Mouse (Mus musculus): ENCODE results near the gene 2010111I01Rik. TPM values are rescaled to one million over a fixed set of nuclear protein-coding genes. Genes with fewer than 3 reads are reported as not detected.

Gene 2010111I01Rik
- total and polyA plus RNA-seq, 3 experiments = 84.6 to 101 (median 91.0) TPM

DNA sequence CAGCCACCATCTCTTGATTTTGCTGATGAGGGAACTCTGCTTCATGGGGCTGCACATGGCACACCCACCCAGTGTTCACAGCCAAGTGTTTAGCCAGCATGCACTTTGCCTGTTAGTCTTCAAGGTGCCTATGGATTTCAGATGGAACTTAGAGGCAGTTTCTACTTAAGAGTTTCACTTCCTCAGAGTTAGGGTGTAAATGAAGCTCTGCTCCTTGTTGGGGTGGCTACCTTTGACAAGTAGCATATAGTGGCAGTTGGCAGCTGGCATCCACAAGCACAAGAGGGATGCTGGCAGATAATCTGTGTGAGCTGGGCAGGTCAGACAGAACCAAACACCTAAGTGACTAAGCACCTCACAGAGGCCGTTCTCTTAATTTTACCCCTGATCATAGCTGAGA lies 221.9 kb downstream of the 2010111I01Rik start:
- H3K79me2 ChIP-seq (replicated peaks; ENCODE audit: control insufficient read depth, insufficient read depth, low read length) = no peaks in the 10 kb centered on the region
- no peak for DNase-seq
- peaks cover 14% of the 10 kb centered on the region for H3K4me1 ChIP-seq (ENCODE audit: control insufficient read depth, insufficient read depth, low read length)
- no peak overlapping the region for H3K4me3 ChIP-seq
- intact Hi-C loops (cut with DNase I) = no loop called here
- no peak overlapping the region for H3K9ac ChIP-seq (ENCODE audit: low read depth, low read length)
- H3K27ac ChIP-seq = peak overlapping the region; percentile 74
- peaks cover 2% of the 10 kb centered on the region; the same call in 1 of the 2 replicates for H3K36me3 ChIP-seq (ENCODE audit: control insufficient read depth, insufficient read depth, low read length)
- no peaks in the 10 kb centered on the region for H3K27me3 ChIP-seq (ENCODE audit: control insufficient read depth, insufficient read depth, low read length)
- TF ChIP-seq EP300 (IDR thresholded peaks at IDR 0.05; ENCODE audit: insufficient read depth, low read depth, low read length) (no peak), CTCF (IDR thresholded peaks at IDR 0.05) (no peak), POLR2A (IDR thresholded peaks at IDR 0.05; ENCODE audit: insufficient read depth, low read depth, low read length) (no peak)
- WGBS = 66% methylated on average over 1 of the region's 1 CpGs

DNA sequence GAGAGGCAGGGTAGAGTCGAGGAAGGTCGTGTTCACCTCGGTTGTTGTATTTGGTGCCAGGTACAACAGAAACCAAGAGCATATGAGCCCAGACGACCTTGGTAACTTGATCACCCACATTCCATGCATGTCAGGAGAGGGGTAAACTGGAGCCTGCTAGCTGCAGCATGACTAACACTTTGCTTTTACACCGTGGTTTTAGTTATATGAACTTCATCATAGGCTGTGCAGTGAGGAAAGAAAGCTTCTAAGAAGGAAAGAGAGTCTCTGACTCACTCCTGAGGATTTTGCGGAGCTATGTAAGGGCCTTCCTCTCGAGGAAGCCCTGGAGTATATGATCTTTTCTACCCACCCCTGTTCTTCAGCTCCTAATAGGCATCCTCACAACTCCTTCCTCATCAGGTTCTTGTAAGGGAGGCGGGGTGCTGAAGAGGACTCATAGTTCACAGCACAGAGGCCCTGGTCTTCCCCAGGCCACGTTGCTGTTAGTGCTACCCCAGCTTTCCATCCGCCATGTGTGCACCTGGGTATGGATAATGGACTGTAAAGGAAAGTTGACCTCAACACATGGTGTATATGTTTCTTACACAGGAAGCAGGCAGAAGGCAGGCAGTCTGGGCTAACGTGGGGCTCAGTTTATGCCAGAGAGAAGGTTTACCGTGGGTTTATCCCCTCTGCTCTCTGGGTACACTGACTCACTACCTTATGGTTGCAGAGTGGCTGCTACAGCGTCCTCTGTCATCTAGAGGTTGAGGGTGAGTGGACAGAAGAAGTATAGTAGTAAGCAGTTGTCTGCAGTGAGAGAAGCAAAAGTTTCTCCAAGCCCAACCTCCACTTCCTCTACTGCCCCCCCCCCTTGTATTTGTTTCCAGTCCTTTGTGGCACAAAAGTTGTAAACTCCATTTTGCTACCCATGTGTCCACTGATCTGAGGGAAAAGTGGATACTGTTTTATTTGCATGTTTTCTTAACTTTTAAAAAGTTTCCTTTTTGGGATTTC lies 222.8 kb downstream of the 2010111I01Rik start:
- Histone ChIP-seq H3K36me3 (ENCODE audit: control insufficient read depth, insufficient read depth, low read length) (peaks cover 2% of the 10 kb centered on the region; the same call in 1 of the 2 replicates), H3K9ac (ENCODE audit: low read depth, low read length) (no peak overlapping the region), H3K4me3 (no peak overlapping the region), H3K4me1 (ENCODE audit: control insufficient read depth, insufficient read depth, low read length) (peaks cover 14% of the 10 kb centered on the region), H3K27ac (peak overlapping the region; percentile 74), H3K79me2 (replicated peaks; ENCODE audit: control insufficient read depth, insufficient read depth, low read length) (no peaks in the 10 kb centered on the region), H3K27me3 (ENCODE audit: control insufficient read depth, insufficient read depth, low read length) (no peaks in the 10 kb centered on the region)
- TF ChIP-seq CTCF (IDR thresholded peaks at IDR 0.05) = no peak
- TF ChIP-seq EP300 (IDR thresholded peaks at IDR 0.05; ENCODE audit: insufficient read depth, low read depth, low read length) = no peak
- no peak for TF ChIP-seq POLR2A (IDR thresholded peaks at IDR 0.05; ENCODE audit: insufficient read depth, low read depth, low read length)
- intact Hi-C loops (cut with DNase I) = no loop called here
- 57% methylated on average over 13 of the region's 13 CpGs for WGBS
- peak in 1 of 2 experiments; percentile 31 for DNase-seq

GRCm38 (mm10) chr13:63188306-63188705 lies 223.6 kb downstream of the 2010111I01Rik start:
- WGBS = 54% methylated on average over 5 of the region's 5 CpGs
- Histone ChIP-seq H3K27me3 (ENCODE audit: control insufficient read depth, insufficient read depth, low read length) (no peaks in the 10 kb centered on the region), H3K4me3 (no peak overlapping the region), H3K27ac (no peak overlapping the region; the same call in 1 of the 2 replicates), H3K36me3 (ENCODE audit: control insufficient read depth, insufficient read depth, low read length) (peaks cover 2% of the 10 kb centered on the region; the same call in 1 of the 2 replicates), H3K9ac (ENCODE audit: low read depth, low read length) (no peak overlapping the region), H3K4me1 (ENCODE audit: control insufficient read depth, insufficient read depth, low read length) (peaks cover 14% of the 10 kb centered on the region), H3K79me2 (replicated peaks; ENCODE audit: control insufficient read depth, insufficient read depth, low read length) (no peaks in the 10 kb centered on the region)
- TF ChIP-seq POLR2A (IDR thresholded peaks at IDR 0.05; ENCODE audit: insufficient read depth, low read depth, low read length) (no peak), EP300 (IDR thresholded peaks at IDR 0.05; ENCODE audit: insufficient read depth, low read depth, low read length) (no peak), CTCF (IDR thresholded peaks at IDR 0.05) (no peak)
- intact Hi-C loops (cut with DNase I) = no loop called here
- no peak for DNase-seq

DNA sequence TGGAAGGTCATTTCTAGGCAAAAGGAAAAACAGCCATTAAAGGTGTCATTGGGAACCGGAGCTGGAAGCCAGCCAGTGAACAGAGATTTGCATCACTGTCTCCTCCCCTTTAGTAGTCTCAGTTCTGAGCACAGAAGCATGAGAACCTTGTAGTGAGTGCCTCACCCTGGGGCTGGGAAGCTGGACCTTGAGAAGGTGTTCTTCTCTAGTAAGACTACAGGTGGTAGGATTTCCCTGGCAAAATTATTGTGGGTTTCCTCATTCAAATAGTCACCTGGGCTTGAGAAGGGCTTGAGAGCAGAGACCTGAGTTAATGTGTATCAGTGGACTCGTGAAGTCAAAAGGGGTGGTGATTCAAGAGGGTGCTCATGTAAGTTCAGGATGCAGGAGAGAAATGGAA lies 224.1 kb downstream of the 2010111I01Rik start:
- no peak overlapping the region for H3K27ac ChIP-seq
- H3K4me1 ChIP-seq (ENCODE audit: control insufficient read depth, insufficient read depth, low read length) = peaks cover 14% of the 10 kb centered on the region
- no peaks in the 10 kb centered on the region for H3K79me2 ChIP-seq (replicated peaks; ENCODE audit: control insufficient read depth, insufficient read depth, low read length)
- H3K9ac ChIP-seq (ENCODE audit: low read depth, low read length) = no peak overlapping the region
- 58% methylated on average over 2 of the region's 2 CpGs for WGBS
- H3K27me3 ChIP-seq (ENCODE audit: control insufficient read depth, insufficient read depth, low read length) = no peaks in the 10 kb centered on the region
- peaks cover 2% of the 10 kb centered on the region; the same call in 1 of the 2 replicates for H3K36me3 ChIP-seq (ENCODE audit: control insufficient read depth, insufficient read depth, low read length)
- intact Hi-C loops (cut with DNase I) = no loop called here
- DNase-seq = no peak
- no peak overlapping the region for H3K4me3 ChIP-seq
- TF ChIP-seq CTCF (IDR thresholded peaks at IDR 0.05) (no peak), EP300 (IDR thresholded peaks at IDR 0.05; ENCODE audit: insufficient read depth, low read depth, low read length) (no peak), POLR2A (IDR thresholded peaks at IDR 0.05; ENCODE audit: insufficient read depth, low read depth, low read length) (no peak)

- H3K4me3 ChIP-seq = no peak overlapping the region
- no peak overlapping the region for H3K9ac ChIP-seq (ENCODE audit: low read depth, low read length)
- no peaks in the 10 kb centered on the region for H3K79me2 ChIP-seq (replicated peaks; ENCODE audit: control insufficient read depth, insufficient read depth, low read length)
- no peaks in the 10 kb centered on the region for H3K36me3 ChIP-seq (ENCODE audit: control insufficient read depth, insufficient read depth, low read length)
- H3K27ac ChIP-seq = no peak overlapping the region
- TF ChIP-seq POLR2A (IDR thresholded peaks at IDR 0.05; ENCODE audit: insufficient read depth, low read depth, low read length) (no peak), CTCF (IDR thresholded peaks at IDR 0.05) (no peak), EP300 (IDR thresholded peaks at IDR 0.05; ENCODE audit: insufficient read depth, low read depth, low read length) (no peak)
- H3K27me3 ChIP-seq (ENCODE audit: control insufficient read depth, insufficient read depth, low read length) = no peaks in the 10 kb centered on the region
- 74% methylated on average over 3 of the region's 3 CpGs for WGBS
- H3K4me1 ChIP-seq (ENCODE audit: control insufficient read depth, insufficient read depth, low read length) = peaks cover under 1% of the 10 kb centered on the region; the same call in 1 of the 2 replicates
- no peak for DNase-seq
- intact Hi-C loops (cut with DNase I) = loop anchor here (10.0 kb wide), 1 partner anchor 269 kb away; no protein-coding TSS in a partner anchor
Observed at GRCm38 (mm10) chr13:63193423-63193822, 228.7 kb downstream of the 2010111I01Rik start.

- H3K79me2 ChIP-seq (replicated peaks; ENCODE audit: control insufficient read depth, insufficient read depth, low read length) = no peaks in the 10 kb centered on the region
- no peaks in the 10 kb centered on the region for H3K4me1 ChIP-seq (ENCODE audit: control insufficient read depth, insufficient read depth, low read length)
- intact Hi-C loops (cut with DNase I) = loop anchor here (10.0 kb wide), 1 partner anchor 273 kb away; no protein-coding TSS in a partner anchor
- no peak overlapping the region for H3K9ac ChIP-seq (ENCODE audit: low read depth, low read length)
- no peak overlapping the region for H3K27ac ChIP-seq
- no peaks in the 10 kb centered on the region for H3K36me3 ChIP-seq (ENCODE audit: control insufficient read depth, insufficient read depth, low read length)
- H3K27me3 ChIP-seq (ENCODE audit: control insufficient read depth, insufficient read depth, low read length) = no peaks in the 10 kb centered on the region
- H3K4me3 ChIP-seq = no peak overlapping the region
- 84% methylated on average over 1 of the region's 1 CpGs for WGBS
- no peak for DNase-seq
- TF ChIP-seq POLR2A (IDR thresholded peaks at IDR 0.05; ENCODE audit: insufficient read depth, low read depth, low read length) (no peak), CTCF (IDR thresholded peaks at IDR 0.05) (no peak), EP300 (IDR thresholded peaks at IDR 0.05; ENCODE audit: insufficient read depth, low read depth, low read length) (no peak)
Observed at GRCm38 (mm10) chr13:63198038-63198437, 233.3 kb downstream of the 2010111I01Rik start.

Measured in heart, adult 2 months (tissue).